Mouse (Mus musculus) forebrain, embryonic 11.5 days (tissue): ENCODE results near the gene Muc1. TPM values are rescaled to one million over a fixed set of nuclear protein-coding genes. Genes with fewer than 3 reads are reported as not detected.

Source experiments
- ATAC-seq: fragments of 200-750 bp; cut with Nextera tagmentation; replicated peaks from 2 replicates; pipeline ENCODE4 v1.8.0; 2017; ENCODE audit warnings: moderate TSS enrichment; ENCODE audit not compliant: low FRiP score
- DNase-seq: peaks from one replicate; pipeline ENCODE4 v3.0.0-alpha.2; 2017; ENCODE audit warnings: low spot score
- H3K27ac ChIP-seq: fragments of 300-500 bp; sonication (generic); 2 replicates; pipeline ENCODE4 v1.5.1; 2014; ENCODE audit warnings: low read depth, low read length
- H3K27me3 ChIP-seq: fragments of 300-500 bp; sonication (generic); 2 replicates; pipeline ENCODE4 v1.6.1; 2014; ENCODE audit warnings: mild to moderate bottlenecking, low read length, mixed read lengths; ENCODE audit not compliant: control insufficient read depth, insufficient read depth
- H3K36me3 ChIP-seq: fragments of 300-500 bp; sonication (generic); 2 replicates; pipeline ENCODE4 v1.6.1; 2014; ENCODE audit warnings: mild to moderate bottlenecking, low read length, moderate library complexity, mixed read lengths; ENCODE audit not compliant: control insufficient read depth, insufficient read depth
- H3K4me1 ChIP-seq: fragments of 300-500 bp; sonication (generic); replicated peaks from 2 replicates; pipeline ENCODE4 v1.6.1; 2014; ENCODE audit warnings: low read length, mixed read lengths; ENCODE audit not compliant: control insufficient read depth, insufficient read depth
- H3K4me2 ChIP-seq: fragments of 300-500 bp; sonication (generic); 2 replicates; pipeline ENCODE4 v1.6.1; 2014; ENCODE audit warnings: low read depth, mild to moderate bottlenecking, low read length, moderate library complexity, mixed read lengths; ENCODE audit not compliant: severe bottlenecking
- H3K4me3 ChIP-seq: fragments of 300-500 bp; sonication (generic); 2 replicates; pipeline ENCODE4 v1.5.1; 2014; ENCODE audit warnings: low read depth, low read length
- H3K9ac ChIP-seq: fragments of 300-500 bp; sonication (generic); 2 replicates; pipeline ENCODE4 v1.6.1; 2014; ENCODE audit warnings: low read length
- H3K9me3 ChIP-seq: fragments of 300-500 bp; sonication (generic); 2 replicates; pipeline ENCODE4 v1.6.1; 2016; ENCODE audit warnings: low read length, mixed read lengths; ENCODE audit not compliant: control insufficient read depth
- WGBS: fragments of 180-500 bp; shearing (Covaris S2); extraction: QIAGEN DNeasy Blood & Tissue Kit; methylation state at CpG from one replicate; pipeline ENCODE4 v1.1.7; 2014; 5-methylcytosine and 5-hydroxymethylcytosine counted together
- polyA plus RNA-seq: library from polyadenylated mRNA; unstranded; fragments of >200 nt; fragmentation: Nextera tagmentation; extraction: Ambion mirVana; gene quantifications from 2 replicates; pipeline ENCODE4 v1.2.1, GENCODE M21; 2014

The Muc1 gene
- 2.0 and 3.4 TPM in 2 replicates for polyA plus RNA-seq

DNA sequence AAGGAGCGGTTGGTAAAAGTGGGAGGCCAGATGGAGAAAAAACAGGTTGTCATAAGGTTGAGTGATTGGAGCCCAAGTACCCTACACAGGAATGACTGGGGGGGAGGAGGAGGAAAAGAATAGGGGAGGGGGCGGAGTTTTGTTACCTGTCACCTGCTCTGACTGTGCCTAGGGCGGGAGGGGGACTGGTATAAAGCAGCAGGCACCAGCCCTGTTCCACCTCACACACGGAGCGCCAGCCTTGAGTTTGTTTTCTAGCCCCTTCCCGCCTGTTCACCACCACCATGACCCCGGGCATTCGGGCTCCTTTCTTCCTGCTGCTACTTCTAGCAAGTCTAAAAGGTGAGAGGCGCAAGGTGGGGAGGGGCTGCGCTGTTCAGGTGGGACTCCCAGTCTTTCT lies at the start of gene Muc1:
TSS of gene Muc1 (plus strand) at position 222 of the 400 bp plus-strand sequence.
- Histone ChIP-seq H3K27ac (peak within 1 kb of the TSS; percentile 98), H3K36me3 (no peaks in the 10 kb centered on the region; the same call in 1 of the 2 replicates), H3K4me2 (peak within 1 kb of the TSS; percentile 95), H3K4me1 (peaks cover 20% of the 10 kb centered on the region), H3K9ac (peak within 1 kb of the TSS; percentile 67), H3K9me3 (no peaks in the 10 kb centered on the region), H3K4me3 (peak within 1 kb of the TSS; percentile 97), H3K27me3 (no peaks in the 10 kb centered on the region)
- ATAC-seq (no peak), DNase-seq (no peak)
- 26% methylated on average over 10 of the region's 10 CpGs for WGBS

DNA sequence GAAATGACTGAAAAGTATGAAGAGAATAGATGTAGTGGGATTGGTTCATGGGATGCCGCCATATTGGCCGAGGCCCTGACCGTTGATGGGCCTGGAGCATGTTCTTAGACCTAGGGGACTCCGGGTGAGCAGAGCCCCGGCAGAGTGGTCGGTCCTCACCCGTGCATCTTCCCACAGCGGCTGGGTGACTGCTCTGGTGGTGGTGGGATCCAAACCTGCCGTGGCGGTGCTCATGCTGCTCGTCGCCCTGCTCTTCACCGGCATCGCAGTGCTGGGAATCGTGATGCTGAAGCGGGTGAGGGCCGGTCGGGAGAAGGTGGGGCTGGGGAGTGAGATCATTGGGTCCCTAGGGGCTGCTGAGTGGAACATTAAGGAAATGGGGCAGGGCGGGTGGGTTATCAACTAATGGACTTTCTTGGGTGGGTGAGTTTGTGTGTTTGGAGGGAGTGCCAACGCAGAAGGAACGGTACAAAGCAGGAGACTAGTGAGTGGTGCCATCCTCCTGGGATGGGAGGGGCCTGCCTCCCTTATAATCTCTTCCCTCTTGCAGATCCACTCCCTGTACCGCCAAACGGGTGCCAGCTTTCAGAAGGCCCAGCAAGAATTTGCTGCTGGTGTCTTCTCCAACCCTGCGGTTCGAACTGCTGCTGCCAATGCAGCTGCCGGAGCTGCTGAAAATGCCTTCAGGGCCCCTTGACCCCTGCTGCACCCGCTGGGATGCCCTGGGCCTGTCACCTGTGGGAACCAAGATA lies 46.9 kb upstream of the Muc1 start:
- Histone ChIP-seq H3K27me3 (no peaks in the 10 kb centered on the region), H3K4me2 (no peak overlapping the region), H3K9me3 (no peaks in the 10 kb centered on the region), H3K36me3 (peaks cover 9% of the 10 kb centered on the region; the same call in 1 of the 2 replicates), H3K4me1 (peaks cover 21% of the 10 kb centered on the region), H3K9ac (no peak overlapping the region), H3K27ac (no peak overlapping the region), H3K4me3 (no peak overlapping the region)
- 93% methylated on average over 27 of the region's 27 CpGs for WGBS
- peak; percentile 52 for DNase-seq
- no peak for ATAC-seq

DNA sequence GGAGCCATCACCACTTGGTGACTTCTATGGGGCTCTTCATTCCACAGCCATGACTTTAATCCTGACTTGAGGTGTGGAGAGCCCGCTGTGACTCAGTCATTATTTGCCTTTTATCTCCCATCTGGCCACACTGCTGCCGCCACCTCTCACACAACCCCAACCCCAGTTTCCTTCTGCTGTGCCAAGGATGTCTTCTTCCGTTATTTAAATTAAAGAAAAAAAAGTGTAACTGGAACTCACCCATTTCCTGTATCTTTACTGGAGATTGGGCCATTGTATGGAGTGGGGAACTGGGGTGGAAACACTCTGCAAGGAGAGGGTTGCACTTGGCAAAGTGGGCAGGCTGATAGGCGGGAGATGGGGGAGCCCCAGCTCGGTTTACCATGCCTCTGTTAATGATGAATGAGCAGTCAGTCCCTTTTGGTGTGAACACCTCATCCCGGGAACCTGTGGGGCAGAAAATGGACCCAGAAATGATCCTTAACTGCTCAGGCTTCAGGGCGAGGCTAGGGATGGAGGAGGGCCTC lies 46.3 kb upstream of the Muc1 start:
- no peaks in the 10 kb centered on the region for H3K9me3 ChIP-seq
- H3K4me3 ChIP-seq, result peak overlapping the region; percentile 55
- DNase-seq, result no peak
- no peaks in the 10 kb centered on the region for H3K27me3 ChIP-seq
- no peak overlapping the region for H3K27ac ChIP-seq
- ATAC-seq, result peak; percentile 38; the same call in 1 of the 2 replicates
- H3K4me1 ChIP-seq, result peaks cover 25% of the 10 kb centered on the region
- no peak overlapping the region; the same call in 1 of the 2 replicates for H3K4me2 ChIP-seq
- WGBS, result 54% methylated on average over 7 of the region's 7 CpGs
- H3K36me3 ChIP-seq, result peaks cover 9% of the 10 kb centered on the region; the same call in 1 of the 2 replicates
- no peak overlapping the region for H3K9ac ChIP-seq

DNA sequence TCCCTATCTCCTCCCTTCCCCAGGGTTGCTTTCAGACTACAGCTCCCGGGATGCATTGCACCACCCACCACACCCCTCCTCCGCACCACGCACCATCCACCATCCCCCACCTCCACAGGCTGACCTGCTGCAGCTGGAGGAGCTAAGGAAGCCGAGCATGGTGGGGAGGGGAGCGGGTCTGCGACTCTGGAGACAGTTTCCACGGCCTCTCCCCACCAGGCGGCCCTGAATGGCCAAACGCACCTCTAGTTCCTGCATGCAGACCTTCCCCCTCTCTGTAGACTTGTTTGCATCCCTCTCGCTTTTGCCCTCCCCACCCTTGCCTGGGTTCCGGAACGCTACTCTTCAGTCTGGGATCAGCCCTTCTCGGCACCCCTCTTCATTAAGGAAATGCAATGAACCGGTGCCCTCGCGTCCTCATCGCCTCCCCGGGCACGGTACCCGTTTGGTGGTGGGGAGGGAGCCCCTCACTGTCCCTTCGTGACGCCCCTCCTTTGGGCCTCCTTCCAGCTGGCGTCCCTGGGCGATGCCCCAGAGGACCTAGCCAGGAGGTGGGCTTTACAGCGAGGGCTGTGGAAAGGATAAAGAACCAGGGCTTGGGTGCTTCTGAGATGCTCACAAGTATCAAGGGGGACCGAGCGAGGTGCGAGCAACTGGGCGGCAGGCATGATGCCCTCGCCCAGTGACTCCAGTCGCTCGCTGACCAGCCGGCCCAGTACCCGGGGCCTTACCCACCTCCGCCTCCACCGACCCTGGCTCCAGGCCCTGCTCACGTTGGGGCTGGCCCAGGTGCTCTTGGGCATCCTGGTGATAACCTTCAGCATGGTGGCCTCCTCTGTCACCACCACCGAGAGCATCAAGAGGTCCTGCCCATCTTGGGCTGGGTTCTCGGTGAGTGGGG lies 45.5 kb upstream of the Muc1 start, which contains the start of gene Fam189b:
TSS of gene Fam189b (plus strand) at position 86 of the 901 bp plus-strand sequence.
- Histone ChIP-seq H3K36me3 (peaks cover 9% of the 10 kb centered on the region; the same call in 1 of the 2 replicates), H3K9ac (peak within 1 kb of the TSS; percentile 85), H3K9me3 (no peaks in the 10 kb centered on the region), H3K27ac (peak within 1 kb of the TSS; percentile 62), H3K4me1 (peaks cover 26% of the 10 kb centered on the region), H3K27me3 (no peaks in the 10 kb centered on the region), H3K4me2 (peak within 1 kb of the TSS; percentile 97), H3K4me3 (peak within 1 kb of the TSS; percentile 55)
- 6% methylated on average over 39 of the region's 39 CpGs for WGBS
- ATAC-seq, result peak; percentile 94
- peak; percentile 92 for DNase-seq

DNA sequence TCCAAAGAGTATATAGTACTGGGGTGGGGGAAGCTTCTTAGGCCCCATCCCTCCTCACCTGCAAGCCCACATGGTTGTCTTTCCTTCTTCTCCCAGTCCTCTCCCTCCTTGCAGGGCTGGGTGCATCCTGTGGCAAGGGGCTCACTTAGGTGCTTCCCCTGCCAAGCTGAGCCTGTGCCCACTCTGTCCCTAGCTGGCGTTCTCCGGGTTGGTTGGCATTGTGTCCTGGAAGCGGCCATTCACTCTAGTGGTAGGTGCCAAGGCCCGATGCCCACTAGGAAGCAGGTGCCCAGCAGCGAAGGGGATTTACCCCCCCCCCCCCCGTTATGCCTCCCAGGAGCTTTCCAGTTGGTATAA lies 44.9 kb upstream of the Muc1 start:
- 82% methylated on average over 6 of the region's 6 CpGs for whole genome bisulfite sequencing
- H3K4me2 ChIP-seq, result peak overlapping the region; percentile 97
- H3K27me3 ChIP-seq, result no peaks in the 10 kb centered on the region
- no peaks in the 10 kb centered on the region for H3K9me3 ChIP-seq
- peak overlapping the region; percentile 55 for H3K4me3 ChIP-seq
- no peak overlapping the region for H3K27ac ChIP-seq
- peaks cover 9% of the 10 kb centered on the region; the same call in 1 of the 2 replicates for H3K36me3 ChIP-seq
- peaks cover 24% of the 10 kb centered on the region for H3K4me1 ChIP-seq
- ATAC-seq (no peak), DNase-seq (no peak)
- H3K9ac ChIP-seq, result peak overlapping the region; percentile 85

DNA sequence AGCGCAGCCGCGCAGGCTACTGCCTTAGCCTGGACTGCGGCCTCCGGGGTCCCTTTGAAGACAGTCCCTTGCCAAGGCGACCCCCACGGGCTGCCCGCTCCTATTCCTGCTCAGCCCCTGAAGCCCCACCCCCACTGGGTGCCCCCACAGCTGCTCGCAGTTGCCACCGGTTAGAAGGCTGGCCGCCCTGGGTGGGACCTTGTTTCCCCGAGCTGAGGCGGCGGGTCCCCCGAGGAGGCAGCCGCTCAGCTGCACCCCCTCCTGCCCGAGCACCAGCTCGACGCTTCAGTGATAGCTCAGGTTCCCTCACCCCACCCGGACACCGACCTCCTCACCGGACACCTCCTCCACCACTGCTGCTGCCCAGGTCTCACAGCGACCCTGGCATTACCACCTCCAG lies 41.7 kb upstream of the Muc1 start:
- Histone ChIP-seq H3K9ac (no peak overlapping the region), H3K4me3 (no peak overlapping the region), H3K4me1 (peaks cover 23% of the 10 kb centered on the region), H3K9me3 (no peaks in the 10 kb centered on the region), H3K4me2 (0 out of 2 replicates have a peak overlapping the region, but pooled peaks have one; percentile 16), H3K36me3 (no peaks in the 10 kb centered on the region), H3K27me3 (no peaks in the 10 kb centered on the region), H3K27ac (no peak overlapping the region)
- no peak for DNase-seq
- WGBS, result 31% methylated on average over 23 of the region's 23 CpGs
- ATAC-seq, result no peak

DNA sequence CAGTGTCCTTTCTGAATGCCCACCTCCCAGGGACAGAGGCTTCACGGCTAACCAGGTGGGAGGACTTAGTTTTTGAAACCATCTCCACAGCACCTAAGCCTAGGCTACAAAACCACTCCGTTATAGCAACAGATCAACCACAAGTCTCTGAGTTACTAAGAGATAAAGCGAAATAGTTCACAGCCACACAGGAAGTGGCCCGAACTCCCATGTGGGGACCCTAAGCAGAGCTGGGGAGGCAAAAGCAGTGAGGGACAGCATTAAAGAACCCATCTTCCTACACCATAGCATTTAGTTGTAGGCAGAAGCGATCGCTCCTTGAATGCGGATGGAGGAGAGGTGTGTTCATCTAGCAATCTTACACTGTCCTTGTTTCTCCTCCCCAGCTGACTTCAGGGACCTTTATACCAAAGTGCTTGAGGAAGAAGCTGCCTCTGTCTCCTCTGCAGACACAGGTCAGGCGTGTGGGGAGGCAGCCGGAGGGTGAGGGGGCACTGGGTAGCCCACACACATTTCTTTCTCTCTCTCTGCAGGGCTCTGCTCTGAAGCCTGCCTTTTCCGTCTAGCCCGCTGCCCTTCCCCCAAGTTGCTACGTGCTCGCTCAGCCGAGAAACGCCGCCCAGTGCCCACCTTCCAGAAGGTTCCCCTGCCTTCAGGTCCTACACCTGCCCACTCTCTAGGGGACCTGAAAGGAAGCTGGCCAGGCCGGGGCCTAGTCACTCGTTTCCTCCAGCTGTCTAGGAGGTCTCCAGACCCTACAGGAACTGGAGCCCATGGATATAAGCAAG lies 41.0 kb upstream of the Muc1 start:
- WGBS, result 56% methylated on average over 18 of the region's 18 CpGs

DNA sequence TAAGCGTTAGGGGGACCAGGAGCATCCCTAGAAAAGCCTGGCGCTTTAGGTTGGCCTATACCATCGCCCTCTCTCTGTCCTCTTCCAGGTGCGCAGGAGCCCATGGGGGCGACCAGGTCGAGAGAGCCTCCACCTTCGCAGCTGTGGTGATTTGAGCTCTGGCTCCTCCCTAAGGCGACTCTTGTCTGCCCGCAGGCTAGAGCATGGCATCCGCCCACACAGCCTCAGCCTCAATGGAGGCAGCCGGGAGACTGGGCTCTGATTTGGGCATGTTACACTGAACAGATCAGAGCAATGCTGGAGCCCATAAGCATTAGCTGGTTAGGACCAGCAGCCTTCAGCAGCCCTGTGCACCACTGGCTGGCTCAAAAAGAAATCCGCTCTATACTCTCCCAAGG lies 40.4 kb upstream of the Muc1 start:
- no peak overlapping the region for H3K27ac ChIP-seq

More for the DNA sequence above, 41.0 kb upstream of the Muc1 start:
- no peak overlapping the region for H3K4me3 ChIP-seq
- H3K27me3 ChIP-seq, result no peaks in the 10 kb centered on the region
- no peak overlapping the region for H3K4me2 ChIP-seq
- peak overlapping the region; percentile 27; the same call in 1 of the 2 replicates for H3K9ac ChIP-seq
- H3K36me3 ChIP-seq, result no peaks in the 10 kb centered on the region
- peaks cover 23% of the 10 kb centered on the region for H3K4me1 ChIP-seq
- no peak overlapping the region for H3K27ac ChIP-seq
- H3K9me3 ChIP-seq, result no peaks in the 10 kb centered on the region
- ATAC-seq (no peak), DNase-seq (no peak)

More for the DNA sequence above, 40.4 kb upstream of the Muc1 start:
- Histone ChIP-seq H3K4me3 (no peak overlapping the region), H3K9ac (no peak overlapping the region), H3K36me3 (no peaks in the 10 kb centered on the region), H3K4me1 (peaks cover 21% of the 10 kb centered on the region), H3K27me3 (no peaks in the 10 kb centered on the region), H3K9me3 (no peaks in the 10 kb centered on the region), H3K4me2 (no peak overlapping the region)
- ATAC-seq (no peak), DNase-seq (no peak)
- 63% methylated on average over 12 of the region's 12 CpGs for WGBS
